Mouse (Mus musculus): ENCODE measurements around the gene Sptbn4.

The Sptbn4 gene

DNA sequence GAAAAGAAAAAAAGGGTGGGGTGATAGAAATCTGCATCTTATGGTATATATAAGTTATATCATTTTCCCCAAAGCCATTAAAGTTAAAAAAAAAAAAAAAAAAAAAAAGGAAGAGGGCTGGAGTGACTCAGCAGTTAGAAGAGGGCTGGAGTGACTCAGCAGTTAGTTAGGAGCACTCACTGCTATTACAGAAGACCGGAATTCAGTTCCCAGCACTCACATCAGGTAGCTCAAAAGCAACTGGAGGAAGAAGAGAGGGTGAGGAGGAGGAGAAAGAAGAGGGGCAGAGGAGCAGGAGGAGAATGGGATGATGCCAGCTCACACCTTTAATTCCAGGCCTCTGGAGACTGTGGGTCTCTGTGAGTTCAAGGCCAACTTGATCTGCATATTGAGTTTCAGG is 64.3 kb downstream of the Sptbn4 start:
- no peak for DNase-seq (ENCODE audit: low spot score)

DNA sequence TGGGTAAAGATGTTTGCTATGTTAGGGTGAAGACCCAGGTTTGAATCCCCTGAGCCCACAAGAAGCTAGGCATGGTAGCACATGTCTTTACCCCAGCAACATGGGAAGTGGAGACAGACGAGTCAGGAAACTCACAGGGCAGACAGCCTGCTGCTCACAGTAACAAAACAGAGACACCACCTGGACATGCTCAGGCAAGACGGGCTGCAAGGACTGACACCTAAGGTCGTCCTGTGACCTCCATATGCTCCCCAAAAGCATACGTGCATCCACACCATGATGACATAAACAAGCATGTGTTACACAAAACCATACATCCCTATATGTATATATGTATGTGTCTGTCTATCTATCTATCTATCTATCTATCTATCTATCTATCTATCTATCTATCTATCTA is 65.9 kb downstream of the Sptbn4 start:
- no peak for DNase-seq (ENCODE audit: low spot score)

- no peak for DNase-seq (ENCODE audit: low spot score)
Observed at GRCm38 (mm10) chr7:27381009-27381408, 66.5 kb downstream of the Sptbn4 start.

DNA sequence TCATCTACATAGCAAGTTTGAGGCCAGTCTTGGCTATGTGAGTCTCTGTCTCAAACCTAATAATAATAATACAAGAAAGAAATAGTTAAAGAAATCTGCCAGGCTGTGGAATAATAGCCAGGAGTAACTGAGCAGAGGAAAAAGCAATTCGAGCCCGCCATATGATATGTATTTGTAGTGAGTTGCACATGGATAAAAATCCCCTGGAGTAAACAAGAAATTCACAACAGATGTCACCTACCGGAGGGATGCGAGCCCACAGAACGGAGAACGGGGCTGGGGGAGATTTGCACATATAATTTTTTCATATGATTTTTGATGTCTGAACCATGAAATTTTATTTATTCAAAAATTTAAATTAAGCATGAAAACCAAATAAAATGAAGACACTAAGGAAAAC is 67.7 kb downstream of the Sptbn4 start:
- DNase-seq (ENCODE audit: low spot score), result no peak

- DNase-seq (ENCODE audit: low spot score), result no peak
Observed at GRCm38 (mm10) chr7:27378431-27378830, 69.1 kb downstream of the Sptbn4 start.

DNA sequence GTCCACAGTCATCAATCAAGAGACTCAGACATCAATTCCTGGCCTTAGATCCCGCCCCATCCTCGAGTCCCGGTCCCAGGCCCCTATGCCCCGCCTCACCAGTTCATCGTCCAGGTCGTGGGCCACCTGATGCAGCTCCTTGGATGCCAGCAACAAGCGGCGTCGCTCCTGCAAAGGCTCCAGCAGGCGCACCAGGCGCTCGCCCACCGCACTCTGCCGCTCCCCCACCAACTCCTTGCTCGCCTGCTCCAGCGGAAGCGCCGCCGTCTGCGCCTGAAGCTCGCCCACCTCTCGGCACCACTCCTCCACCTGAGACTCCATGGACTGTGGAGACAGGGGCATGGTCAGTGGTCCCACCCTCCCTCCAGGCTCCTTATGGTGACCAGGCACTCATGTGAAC is 72.2 kb downstream of the Sptbn4 start:
- no peak for DNase-seq (ENCODE audit: low spot score)

DNA sequence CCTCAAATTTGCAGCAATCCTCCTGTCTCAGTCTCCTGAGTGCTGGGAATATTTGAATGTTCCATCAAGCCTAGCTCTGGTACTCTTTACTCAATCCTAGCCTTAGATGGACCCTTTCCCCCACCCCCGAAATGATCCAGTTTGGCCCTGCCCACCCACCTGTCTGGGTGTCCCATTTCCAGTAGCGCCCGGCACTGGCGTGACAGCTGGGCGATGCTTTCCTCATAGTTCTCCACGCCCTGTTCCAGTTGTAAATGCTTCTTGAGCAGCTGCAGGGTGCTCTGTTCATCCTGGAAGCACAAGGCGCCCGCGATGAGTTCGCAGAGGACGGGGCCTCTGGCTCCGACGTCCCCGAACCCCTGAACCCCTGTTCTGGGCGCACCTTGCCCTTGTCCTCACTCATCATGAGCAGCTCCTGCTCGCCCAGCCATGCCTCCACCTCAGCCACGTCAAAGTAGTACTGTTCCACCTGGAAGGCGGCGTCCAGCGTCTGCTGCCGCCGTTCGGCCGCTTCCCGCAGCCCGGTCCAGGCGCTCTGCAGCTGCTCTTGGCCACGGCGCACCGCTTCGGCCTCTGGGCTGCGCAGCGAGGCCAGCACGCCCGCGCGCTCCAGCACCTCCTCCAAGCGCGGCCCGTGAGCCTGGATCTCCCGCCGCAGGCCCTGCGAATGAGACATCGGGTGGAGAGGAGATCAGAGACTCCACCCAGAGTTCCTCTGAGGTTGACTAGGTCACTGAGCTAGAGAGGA is 75.6 kb downstream of the Sptbn4 start:
- no peak for DNase-seq (ENCODE audit: low spot score)

DNA sequence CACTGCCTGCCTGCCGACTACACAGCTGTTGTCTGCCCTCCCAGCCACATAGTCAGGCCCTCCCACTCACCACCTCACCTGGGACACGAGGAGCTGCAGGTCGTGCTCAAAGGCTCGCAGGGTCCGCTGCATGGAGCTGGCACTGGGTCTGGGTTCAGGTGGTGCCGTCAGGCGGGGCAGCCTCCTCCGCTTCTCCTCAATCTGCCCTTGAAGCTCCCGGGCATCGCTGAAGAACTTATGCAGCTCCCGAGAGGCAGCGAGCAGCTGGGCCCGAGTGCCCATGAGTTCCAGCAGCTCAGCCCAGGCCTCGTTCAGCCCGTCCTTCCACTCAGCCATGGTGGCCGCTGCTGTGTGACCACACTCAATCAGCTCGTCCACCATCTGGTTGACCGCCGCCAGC is 78.4 kb downstream of the Sptbn4 start:
- DNase-seq (ENCODE audit: low spot score), result no peak

DNA sequence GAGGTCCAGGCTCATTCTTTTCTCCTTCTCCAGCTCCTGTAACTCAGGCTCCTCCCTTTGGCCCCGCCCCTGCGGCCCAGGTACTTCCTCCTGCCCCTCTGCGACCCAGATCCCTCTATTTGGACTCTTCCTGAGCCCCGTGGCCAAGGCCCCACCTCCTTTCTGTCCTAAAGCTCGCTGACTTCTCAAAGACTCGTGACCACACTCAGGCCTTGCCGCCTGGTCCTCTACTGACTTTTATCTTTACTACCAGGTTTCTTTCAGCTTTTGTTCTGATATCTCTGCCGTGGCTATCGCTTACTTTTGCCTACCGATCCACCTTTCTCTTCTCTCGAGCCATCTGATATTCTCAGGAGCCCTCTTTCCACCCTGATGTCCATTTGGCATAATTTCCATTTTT is 79.5 kb downstream of the Sptbn4 start:
- DNase-seq (ENCODE audit: low spot score), result peak; percentile 62

- DNase-seq (ENCODE audit: low spot score), result no peak
Observed at GRCm38 (mm10) chr7:27366082-27366844, 81.2 kb downstream of the Sptbn4 start.

DNA sequence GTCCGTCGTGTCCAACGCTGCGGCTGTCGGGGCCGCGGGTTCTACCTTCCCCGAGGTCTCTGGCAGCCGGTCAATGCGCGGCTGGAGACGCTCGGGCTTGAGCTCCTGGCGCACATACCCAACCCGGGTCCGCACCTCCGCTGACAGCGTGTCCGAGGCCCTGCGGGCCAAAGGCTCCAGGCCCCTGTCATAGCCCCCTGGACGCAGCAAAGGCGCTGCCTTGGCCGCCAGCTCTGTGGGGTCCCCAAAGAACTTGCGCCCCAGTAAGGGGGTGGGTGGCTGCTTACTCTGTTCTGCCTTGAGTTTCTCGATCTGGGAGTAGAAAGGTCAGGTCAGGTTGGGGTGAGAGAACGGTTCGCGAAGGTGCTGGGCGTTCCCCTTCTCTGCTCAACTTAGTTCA is 83.1 kb downstream of the Sptbn4 start:
- DNase-seq (ENCODE audit: low spot score), result no peak

DNA sequence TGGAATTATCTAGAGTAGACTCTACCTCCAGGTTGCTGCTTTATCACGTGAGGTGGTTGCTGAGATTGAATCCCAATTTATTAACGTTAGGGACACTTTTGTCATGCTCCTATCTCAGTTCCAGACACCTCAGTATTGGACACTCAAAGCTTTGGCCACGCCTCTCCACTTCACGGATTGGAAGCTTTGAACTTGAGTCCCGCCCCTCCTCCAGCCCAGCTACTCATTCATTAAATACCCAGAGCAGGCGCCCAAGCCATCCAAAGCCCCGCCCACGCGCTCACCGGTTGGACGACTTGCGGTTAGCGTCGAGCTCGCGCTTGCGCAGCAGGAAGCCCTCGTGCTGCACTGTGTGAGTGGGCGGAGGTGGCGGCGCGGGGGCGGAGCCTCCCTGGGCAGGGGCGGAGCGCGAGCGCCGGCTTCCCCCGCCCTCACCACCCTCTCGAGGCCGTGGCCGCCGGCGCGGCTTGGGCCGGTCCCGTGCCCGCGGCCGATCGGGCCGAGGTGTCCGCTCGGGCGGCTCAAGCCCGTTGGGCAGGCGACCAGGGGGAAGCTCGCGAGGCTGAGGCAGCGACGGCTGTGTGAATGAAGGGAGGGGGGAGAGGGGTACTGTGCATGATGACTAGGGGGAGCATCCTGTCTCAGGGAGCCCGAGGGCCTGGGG is 86.1 kb downstream of the Sptbn4 start:
- peak; percentile 99 for DNase-seq (ENCODE audit: low spot score)

- no peak for DNase-seq (ENCODE audit: low spot score)
Observed at GRCm38 (mm10) chr7:27360749-27361148, 86.7 kb downstream of the Sptbn4 start.

DNA sequence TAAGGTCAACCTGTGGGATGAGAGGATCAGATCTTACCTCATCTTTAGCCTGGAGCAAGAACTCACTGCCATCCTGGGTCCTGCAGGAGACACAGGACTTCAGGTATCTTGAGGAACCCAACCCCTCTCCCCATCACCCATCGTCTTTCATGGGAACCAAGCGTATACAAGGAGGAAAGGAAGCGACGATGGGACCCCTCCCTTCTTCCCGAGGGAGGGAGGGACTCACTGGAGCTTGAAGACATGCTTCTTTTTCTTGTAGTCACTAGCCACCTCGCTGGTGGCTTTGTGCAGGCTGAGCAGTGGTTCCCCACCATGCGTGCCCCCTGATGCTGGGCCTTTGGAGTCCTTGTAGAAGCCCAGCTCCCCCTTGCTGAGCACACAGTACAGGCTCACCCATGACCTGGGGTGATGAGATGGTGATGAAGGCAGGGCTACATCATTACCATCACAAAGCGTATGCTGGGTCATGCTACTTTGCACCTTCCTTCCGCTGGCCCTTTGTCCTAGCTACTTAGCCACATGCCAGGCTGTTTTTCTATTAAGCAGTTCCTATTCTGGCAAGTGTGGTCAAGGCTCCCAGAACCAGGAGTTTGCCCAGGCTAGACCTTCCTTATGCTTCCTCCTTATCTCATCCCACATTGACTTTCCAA is 87.7 kb downstream of the Sptbn4 start:
- DNase-seq (ENCODE audit: low spot score), result no peak

DNA sequence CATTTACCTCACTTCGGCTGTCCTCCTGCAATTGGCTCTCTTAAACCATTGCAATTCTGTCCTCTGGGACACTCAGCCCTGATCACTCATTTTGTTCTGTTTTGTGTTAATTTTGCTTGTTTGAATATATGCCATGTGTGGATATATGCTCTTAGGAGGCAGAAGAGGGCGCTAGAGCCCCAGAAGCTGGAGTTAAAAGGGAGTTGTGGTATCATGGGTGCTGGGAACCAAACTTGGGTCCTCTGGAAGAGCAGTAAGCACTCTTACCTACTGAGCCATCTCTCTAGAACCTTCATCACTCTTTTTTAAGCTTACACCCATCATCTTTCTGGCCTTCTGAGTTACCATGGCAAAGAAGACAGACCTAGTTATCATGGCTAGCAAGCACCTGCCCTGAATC is 88.3 kb downstream of the Sptbn4 start:
- DNase-seq (ENCODE audit: low spot score), result no peak

GRCm38 (mm10) chr7:27357595-27357978 is 89.9 kb downstream of the Sptbn4 start:
- no peak for DNase-seq (ENCODE audit: low spot score)

DNA sequence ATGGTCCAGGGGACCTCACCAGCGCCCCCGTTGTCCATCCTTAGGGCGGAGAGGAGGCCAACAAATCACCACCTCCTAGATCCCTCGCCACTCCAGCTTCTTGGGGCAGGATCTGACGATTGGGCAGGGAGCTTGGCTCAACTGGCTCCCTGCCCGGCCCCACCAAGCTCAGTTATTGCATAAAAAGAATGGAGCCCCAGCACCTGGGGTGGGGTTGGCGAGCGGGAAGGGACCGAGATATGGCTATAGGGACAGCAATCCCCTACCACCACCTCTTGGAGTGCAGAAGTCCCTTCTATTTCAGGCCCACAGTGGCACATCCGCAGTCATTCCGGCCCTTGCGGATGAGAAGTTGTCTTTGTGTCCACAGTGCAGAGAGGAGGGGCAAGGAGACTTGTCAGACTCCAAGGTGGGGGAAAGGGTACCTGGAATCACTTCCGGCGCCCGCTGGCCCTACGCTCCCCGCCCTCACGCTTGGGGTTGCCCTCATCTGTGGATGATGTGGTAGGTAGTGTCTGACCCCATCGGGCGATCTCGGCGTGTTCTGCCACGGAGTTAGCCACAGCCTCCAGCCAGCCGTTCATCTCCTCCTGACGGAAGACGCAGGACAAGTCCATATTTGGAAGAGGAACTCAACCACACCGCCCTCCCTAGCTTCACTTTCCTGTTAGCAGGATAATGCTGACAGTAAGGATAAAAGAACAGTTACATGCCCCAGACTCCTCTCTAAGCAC is 90.5 kb downstream of the Sptbn4 start, which contains the start of gene Gm20479:
Gene Gm20479 (minus strand): TSS at position 559 of the 734 bp plus-strand sequence.
- peak; percentile 65 for DNase-seq (ENCODE audit: low spot score)

GRCm38 (mm10) chr7:27356248-27356647 is 91.2 kb downstream of the Sptbn4 start:
- peak; percentile 82 for DNase-seq (ENCODE audit: low spot score)

GRCm38 (mm10) chr7:27355745-27356240 is 91.7 kb downstream of the Sptbn4 start, which contains the start of gene Shkbp1:
TSS of gene Shkbp1 (minus strand) at chr7:27356019.
- DNase-seq (ENCODE audit: low spot score), result peak; percentile 89

GRCm38 (mm10) chr7:27355261-27355660 is 92.2 kb downstream of the Sptbn4 start:
- no peak for DNase-seq (ENCODE audit: low spot score)

- DNase-seq (ENCODE audit: low spot score), result no peak
Observed at GRCm38 (mm10) chr7:27354783-27355182, 92.7 kb downstream of the Sptbn4 start.

Measured in yolk sac, embryonic 10.5 days (tissue).